Mouse (Mus musculus): Measurements from ENCODE around the gene Olfr980. TPM values are rescaled to one million over a fixed set of nuclear protein-coding genes. Genes with fewer than 3 reads are reported as not detected.
"Not testable (repeated sequence)": the region's sequence is repeated elsewhere in the genome, so short reads cannot be mapped to it uniquely, and the experiment has no call there.

Olfr980 gene
- polyA plus RNA-seq (2012) = not detected in 2 replicates

DNA sequence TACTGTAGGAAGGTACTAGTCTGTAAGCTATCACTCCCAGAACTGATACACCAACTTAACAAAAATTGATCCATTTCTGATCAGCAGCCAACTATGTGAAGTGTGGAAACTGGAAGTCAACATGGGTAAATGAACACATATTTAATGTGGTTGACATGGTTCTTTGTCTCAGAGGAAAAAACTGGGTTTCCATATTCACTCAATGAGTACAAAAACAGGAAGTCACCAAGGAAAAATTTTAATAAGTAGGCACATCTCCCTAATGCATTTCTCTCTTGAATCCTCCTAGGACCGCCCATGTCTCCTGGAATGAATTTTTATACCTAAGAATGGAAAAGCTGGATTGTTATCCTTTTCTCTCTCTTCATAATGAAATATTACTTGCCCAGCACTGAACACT is at the start of gene Olfr980:
Gene Olfr980 (minus strand): TSS at position 101 of the 400 bp plus-strand sequence.
- H3K9me3 ChIP-seq (ENCODE audit: control insufficient read depth, low read length) = no peaks in the 10 kb centered on the region
- no peaks in the 10 kb centered on the region for H3K4me1 ChIP-seq (ENCODE audit: control insufficient read depth)

DNA sequence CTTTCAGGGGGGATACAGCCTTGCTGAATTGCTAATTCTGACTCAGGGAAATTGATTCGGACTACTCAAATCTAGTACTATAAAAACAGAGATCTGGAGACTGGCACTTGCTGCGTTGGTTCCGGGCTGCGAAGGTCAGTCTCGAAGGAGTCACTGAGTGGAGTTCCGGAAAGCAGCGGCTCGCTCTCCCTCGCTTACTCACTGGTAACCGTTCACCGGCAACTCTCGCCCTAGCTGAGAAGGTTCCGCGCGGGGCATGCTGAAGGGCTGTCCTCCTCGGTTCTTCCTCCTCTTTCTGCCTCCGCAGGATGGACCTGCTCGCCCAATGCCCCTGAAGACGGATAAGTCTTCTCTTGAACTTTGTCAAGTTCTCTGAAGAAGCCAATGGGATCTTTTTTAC is 40.8 kb upstream of the Olfr980 start:
- Histone ChIP-seq H3K27me3 (ENCODE audit: control insufficient read depth) (no peaks in the 10 kb centered on the region), H3K36me3 (ENCODE audit: control insufficient read depth) (no peaks in the 10 kb centered on the region), H3K4me1 (ENCODE audit: control insufficient read depth) (no peaks in the 10 kb centered on the region), H3K4me3 (replicated peaks) (no peak overlapping the region), H3K9me3 (ENCODE audit: control insufficient read depth, low read length) (peaks cover 2% of the 10 kb centered on the region; the same call in 1 of the 2 replicates)
- no peak for TF ChIP-seq TAL1 (IDR thresholded peaks at IDR 0.05; ENCODE audit: low read length)
- TF ChIP-seq GATA1 (IDR thresholded peaks at IDR 0.05; ENCODE audit: low read length) = no peak

More for the DNA sequence above, at the start of gene Olfr980:
- Histone ChIP-seq H3K36me3 (ENCODE audit: control insufficient read depth) (no peaks in the 10 kb centered on the region), H3K27me3 (ENCODE audit: control insufficient read depth) (no peaks in the 10 kb centered on the region), H3K4me3 (replicated peaks) (no peak within 1 kb of the TSS)
- TF ChIP-seq GATA1 (IDR thresholded peaks at IDR 0.05; ENCODE audit: low read length) (no peak), TAL1 (IDR thresholded peaks at IDR 0.05; ENCODE audit: low read length) (no peak)

DNA sequence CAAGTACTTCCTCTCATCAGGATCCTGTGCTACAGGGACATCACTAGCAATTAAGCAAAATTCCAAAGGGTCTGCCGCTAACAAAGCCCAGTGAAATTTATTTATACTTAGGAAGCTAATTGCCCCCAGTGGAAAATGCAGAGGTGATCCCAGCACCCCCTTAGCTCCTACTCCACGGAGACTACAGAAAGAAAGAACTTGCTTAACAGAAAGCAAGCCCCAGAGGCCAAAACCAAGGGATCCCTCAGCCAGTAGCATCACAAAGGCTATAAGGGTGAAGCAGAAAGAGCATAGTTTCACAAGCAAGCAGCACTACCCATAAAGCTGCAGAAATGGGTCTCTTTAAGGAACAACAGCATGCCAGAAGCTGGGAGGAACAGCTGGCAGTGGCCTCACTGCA is 11.8 kb upstream of the Olfr980 start, which contains the start of gene Olfr981:
Gene Olfr981 (plus strand): TSS at position 301 of the 400 bp plus-strand sequence.
- H3K4me1 ChIP-seq (ENCODE audit: control insufficient read depth) = no peaks in the 10 kb centered on the region
- H3K9me3 ChIP-seq (ENCODE audit: control insufficient read depth, low read length) = peaks cover 6% of the 10 kb centered on the region
- H3K27me3 ChIP-seq (ENCODE audit: control insufficient read depth) = no peaks in the 10 kb centered on the region
- no peaks in the 10 kb centered on the region for H3K36me3 ChIP-seq (ENCODE audit: control insufficient read depth)
- no peak within 1 kb of the TSS for H3K4me3 ChIP-seq (replicated peaks)
- no peak for TF ChIP-seq GATA1 (IDR thresholded peaks at IDR 0.05; ENCODE audit: low read length)

DNA sequence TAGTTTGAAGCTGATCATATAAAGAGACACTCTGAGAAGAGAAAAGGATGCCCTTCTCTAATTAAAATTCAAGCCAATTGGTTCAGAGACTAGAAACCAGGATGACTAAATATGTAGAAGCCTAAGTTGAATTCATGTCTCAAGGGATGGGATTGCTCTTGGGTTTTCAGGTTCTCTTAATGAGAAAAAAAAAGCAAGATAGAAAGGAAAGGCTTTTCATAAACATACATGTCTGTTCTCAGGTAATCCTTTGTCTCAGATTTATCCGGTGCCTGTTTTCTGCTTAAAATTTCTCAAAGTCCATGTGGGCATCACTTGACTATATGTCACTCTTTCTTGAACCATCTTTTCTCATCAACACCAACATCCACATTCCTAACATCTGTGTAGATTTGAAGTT is 6.0 kb downstream of the Olfr980 start, which contains the start of gene Olfr979:
Gene Olfr979 (minus strand): TSS at position 101 of the 400 bp plus-strand sequence.
- H3K36me3 ChIP-seq (ENCODE audit: control insufficient read depth) = no peaks in the 10 kb centered on the region
- no peaks in the 10 kb centered on the region for H3K9me3 ChIP-seq (ENCODE audit: control insufficient read depth, low read length)
- H3K4me3 ChIP-seq (replicated peaks) = no peak within 1 kb of the TSS
- no peaks in the 10 kb centered on the region for H3K27me3 ChIP-seq (ENCODE audit: control insufficient read depth)
- no peaks in the 10 kb centered on the region for H3K4me1 ChIP-seq (ENCODE audit: control insufficient read depth)
- TF ChIP-seq GATA1 (IDR thresholded peaks at IDR 0.05; ENCODE audit: low read length) (no peak), TAL1 (IDR thresholded peaks at IDR 0.05; ENCODE audit: low read length) (no peak)

DNA sequence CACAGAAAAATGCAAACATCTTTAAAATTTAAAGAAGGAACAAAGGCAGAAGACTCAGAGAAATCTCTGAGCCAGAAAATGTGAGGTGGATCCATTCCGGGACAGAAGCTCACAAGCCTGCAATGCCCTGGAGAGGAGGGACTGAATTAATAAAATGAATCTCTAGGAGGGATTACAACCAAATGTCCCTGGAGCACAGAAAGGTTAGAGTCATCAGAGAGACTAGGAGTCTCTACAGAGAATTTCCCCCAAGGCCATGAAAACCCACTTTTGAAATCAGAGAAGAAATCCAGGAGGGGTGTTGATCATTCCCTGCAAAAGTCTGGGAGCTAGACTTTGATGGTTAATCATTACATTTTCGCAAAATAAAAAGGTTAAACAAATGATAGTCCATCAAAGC is 17.6 kb downstream of the Olfr980 start, which contains the start of gene Olfr978:
Gene Olfr978 (plus strand): TSS at position 301 of the 400 bp plus-strand sequence.
- TF ChIP-seq TAL1 (IDR thresholded peaks at IDR 0.05; ENCODE audit: low read length) (no peak), GATA1 (IDR thresholded peaks at IDR 0.05; ENCODE audit: low read length) (no peak)
- no peaks in the 10 kb centered on the region for H3K4me1 ChIP-seq (ENCODE audit: control insufficient read depth)
- no peaks in the 10 kb centered on the region for H3K27me3 ChIP-seq (ENCODE audit: control insufficient read depth)
- H3K4me3 ChIP-seq (replicated peaks) = no peak within 1 kb of the TSS
- no peaks in the 10 kb centered on the region for H3K36me3 ChIP-seq (ENCODE audit: control insufficient read depth)
- peaks cover 2% of the 10 kb centered on the region; the same call in 1 of the 2 replicates for H3K9me3 ChIP-seq (ENCODE audit: control insufficient read depth, low read length)

DNA sequence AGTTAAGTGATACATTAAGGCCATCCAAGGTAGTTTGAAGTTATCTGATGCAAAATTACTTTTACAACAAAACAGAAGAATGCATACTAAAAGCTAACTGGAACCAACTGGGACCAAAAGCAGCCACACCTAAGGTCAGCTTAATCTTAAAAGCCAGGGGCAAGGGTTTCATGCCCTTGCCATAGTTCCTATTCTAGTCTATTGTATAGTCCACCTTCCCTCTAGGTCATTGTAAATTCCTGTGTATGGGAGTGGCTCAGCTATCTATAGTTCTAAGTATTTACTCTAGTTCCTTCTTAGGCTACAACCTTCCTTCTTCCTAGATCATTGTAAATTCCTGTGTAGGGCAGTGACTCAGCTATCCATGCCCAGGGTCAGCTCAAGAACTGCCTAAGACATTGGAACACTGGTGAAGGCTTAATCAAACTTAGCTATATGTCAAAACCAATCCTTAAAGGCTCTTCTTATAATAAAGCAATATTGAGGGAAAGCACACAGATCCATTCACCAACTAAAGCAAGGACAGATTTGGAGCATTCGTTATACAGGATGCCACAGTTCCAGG is 32.7 kb downstream of the Olfr980 start:
- H3K4me3 ChIP-seq (replicated peaks); H3K36me3 ChIP-seq (ENCODE audit: control insufficient read depth); H3K4me1 ChIP-seq (ENCODE audit: control insufficient read depth); H3K9me3 ChIP-seq (ENCODE audit: control insufficient read depth, low read length); H3K27me3 ChIP-seq (ENCODE audit: control insufficient read depth): not testable (repeated sequence)

DNA sequence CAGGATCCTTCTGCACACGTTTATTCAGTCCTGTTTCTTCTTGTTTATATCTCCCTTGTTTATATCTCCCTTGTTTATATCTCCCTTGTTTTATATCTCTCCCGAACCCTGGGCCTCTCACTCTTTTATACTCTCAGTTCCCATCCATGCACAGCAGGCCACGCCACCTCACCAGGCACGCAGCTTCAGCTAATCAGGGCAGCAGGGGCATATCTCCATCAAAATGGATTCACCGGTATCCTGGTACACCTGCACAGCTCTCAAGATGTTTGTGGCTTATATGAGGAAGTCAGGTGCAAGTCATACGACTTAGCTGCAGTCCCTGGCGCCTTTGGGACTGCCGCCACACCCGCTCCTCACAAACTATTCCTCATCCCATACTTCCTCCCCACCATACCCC is 48.3 kb downstream of the Olfr980 start, which contains the start of gene Olfr976:
Gene Olfr976 (minus strand): TSS at position 101 of the 400 bp plus-strand sequence.
- H3K4me1 ChIP-seq (ENCODE audit: control insufficient read depth); H3K27me3 ChIP-seq (ENCODE audit: control insufficient read depth); H3K36me3 ChIP-seq (ENCODE audit: control insufficient read depth); H3K4me3 ChIP-seq (replicated peaks); H3K9me3 ChIP-seq (ENCODE audit: control insufficient read depth, low read length): not testable (repeated sequence)

Other genes with a start within 250 kb of the Olfr980 start
- gene Olfr968, start 226.3 kb downstream of the Olfr980 start, polyA plus RNA-seq (2012) = not detected in 2 replicates
- gene Olfr969, start 218.6 kb downstream of the Olfr980 start, polyA plus RNA-seq (2012) = not detected in 2 replicates
- not detected in 2 replicates for gene Olfr970, start 200.7 kb downstream of the Olfr980 start, polyA plus RNA-seq (2012)
- gene Olfr971, start 172.7 kb downstream of the Olfr980 start, polyA plus RNA-seq (2012) = not detected in 2 replicates
- not detected in 2 replicates for gene Olfr972, start 143.2 kb downstream of the Olfr980 start, polyA plus RNA-seq (2012)
- gene Olfr229, start 102.2 kb downstream of the Olfr980 start, polyA plus RNA-seq (2012) = not detected in 2 replicates
- 0.01 TPM in 1 of 2 replicates, not detected in the other for gene Olfr974, start 72.1 kb downstream of the Olfr980 start, polyA plus RNA-seq (2012)
- gene Olfr975, start 57.5 kb downstream of the Olfr980 start, polyA plus RNA-seq (2012) = not detected in 2 replicates
- gene Olfr976, start 48.4 kb downstream of the Olfr980 start, polyA plus RNA-seq (2012) = not detected in 2 replicates
- not detected in 2 replicates for gene Olfr978, start 17.5 kb downstream of the Olfr980 start, polyA plus RNA-seq (2012)
- not detected in 2 replicates for gene Olfr979, start 6.1 kb downstream of the Olfr980 start, polyA plus RNA-seq (2012)
- gene Olfr981, start 11.9 kb upstream of the Olfr980 start, polyA plus RNA-seq (2012) = not detected in 2 replicates
- 0.01 TPM in 1 of 2 replicates, not detected in the other for gene Olfr982, start 64.2 kb upstream of the Olfr980 start, polyA plus RNA-seq (2012)
- not detected in 2 replicates for gene Olfr983, start 84.0 kb upstream of the Olfr980 start, polyA plus RNA-seq (2012)
- gene Olfr984, start 104.6 kb upstream of the Olfr980 start, polyA plus RNA-seq (2012) = not detected in 2 replicates
- gene Olfr985, start 120.6 kb upstream of the Olfr980 start, polyA plus RNA-seq (2012) = not detected in 2 replicates
- gene Tmem225, start 138.5 kb upstream of the Olfr980 start, polyA plus RNA-seq (2012) = not detected in 2 replicates
- not detected in 2 replicates for gene Olfr986, start 171.3 kb upstream of the Olfr980 start, polyA plus RNA-seq (2012)
- 0.01 TPM in 1 of 2 replicates, not detected in the other for gene Zfp202, start 182.7 kb upstream of the Olfr980 start, polyA plus RNA-seq (2012)

Measured in erythroblast, embryonic 14.5 days (primary cell).